Mouse (Mus musculus) stomach, postnatal 0 days (tissue): ENCODE measurements around the gene Atat1.

Experiments
- CTCF ChIP-seq: IDR thresholded peaks from 2 replicates; pipeline ENCODE4 v1.5.1; 2016; ENCODE audit warnings: antibody characterized with exemption, low read depth, mild to moderate bottlenecking, moderate library complexity
- EP300 ChIP-seq: optimal IDR thresholded peaks from 2 replicates; pipeline ENCODE3; 2016; ENCODE audit warnings: antibody characterized with exemption

- TF ChIP-seq CTCF (no peak), EP300 (no peak)
Measured at GRCm38 (mm10) chr17:35883777-35884176, 26.1 kb downstream of the Atat1 start.
